Mouse (Mus musculus) liver, embryonic 13.5 days (tissue): ENCODE results near the gene Sema3g. TPM values are rescaled to one million over a fixed set of nuclear protein-coding genes. Genes with fewer than 3 reads are reported as not detected.

Experiments used
- ATAC-seq: fragments of 200-750 bp; cut with Nextera tagmentation; 2 replicates; pipeline ENCODE4 v1.8.0; 2017; ENCODE audit warnings: low read depth, mild to moderate bottlenecking, moderate number of reproducible peaks, moderate library complexity
- DNase-seq: peaks from one replicate; pipeline ENCODE4 v3.0.0; 2022
- H3K27ac ChIP-seq: fragments of 300-500 bp; sonication (generic); 2 replicates; pipeline ENCODE4 v1.5.1; 2015; ENCODE audit warnings: moderate library complexity, mild to moderate bottlenecking, inconsistent platforms
- H3K27me3 ChIP-seq: fragments of 300-500 bp; sonication (generic); 2 replicates; pipeline ENCODE4 v1.6.1; 2015; ENCODE audit warnings: mild to moderate bottlenecking, inconsistent platforms
- H3K36me3 ChIP-seq: fragments of 300-500 bp; sonication (generic); 2 replicates; pipeline ENCODE4 v1.6.1; 2015; ENCODE audit warnings: mild to moderate bottlenecking, inconsistent platforms
- H3K4me1 ChIP-seq: fragments of 300-500 bp; sonication (generic); replicated peaks from 2 replicates; pipeline ENCODE4 v1.6.1; 2015; ENCODE audit warnings: inconsistent platforms
- H3K4me2 ChIP-seq: fragments of 300-500 bp; sonication (generic); 2 replicates; pipeline ENCODE4 v1.6.1; 2015; ENCODE audit warnings: inconsistent platforms, mild to moderate bottlenecking, moderate library complexity
- H3K4me3 ChIP-seq: fragments of 300-500 bp; sonication (generic); replicated peaks from 2 replicates; pipeline ENCODE4 v1.5.1; 2015; ENCODE audit warnings: mild to moderate bottlenecking, inconsistent platforms
- H3K9ac ChIP-seq: fragments of 300-500 bp; sonication (generic); 2 replicates; pipeline ENCODE4 v1.6.1; 2015; ENCODE audit warnings: mild to moderate bottlenecking, inconsistent platforms
- H3K9me3 ChIP-seq: fragments of 300-500 bp; sonication (generic); replicated peaks from 2 replicates; pipeline ENCODE4 v1.6.1; 2016; ENCODE audit warnings: inconsistent platforms
- WGBS: fragments of 180-500 bp; shearing (Covaris S2); methylation state at CpG from one replicate; pipeline ENCODE4 v1.1.7; 2015; ENCODE audit not compliant: insufficient replicate concordance; 5-methylcytosine and 5-hydroxymethylcytosine counted together
- polyA plus RNA-seq: library from polyadenylated mRNA; unstranded; fragments of >200 nt; fragmentation: Nextera tagmentation; extraction: Ambion mirVana; gene quantifications from 2 replicates; pipeline ENCODE4 v1.2.1, GENCODE M21; 2015

The Sema3g gene
- polyA plus RNA-seq, 1 experiment from 2014 or later = 0.02 TPM

DNA sequence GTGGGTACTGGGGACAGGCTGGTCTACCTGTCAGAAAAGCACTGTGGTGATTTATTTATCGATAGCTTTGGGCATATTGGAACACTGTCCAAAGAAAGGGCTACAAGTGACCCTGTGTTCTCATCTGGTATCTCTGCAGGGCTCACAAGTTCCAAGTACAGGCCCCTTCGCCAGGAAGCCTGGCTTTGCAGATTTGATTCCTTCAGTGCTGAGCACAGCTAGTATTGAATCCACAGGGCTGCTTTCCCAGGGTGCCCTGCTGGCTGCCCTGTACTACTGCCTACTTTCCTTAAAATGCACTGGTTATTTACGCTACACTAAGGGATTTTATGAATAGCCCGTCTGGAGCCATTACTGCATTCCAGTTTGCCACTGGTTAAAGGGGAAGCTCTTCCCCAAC is 36.1 kb upstream of the Sema3g start:
- WGBS = 86% methylated on average over 4 of the region's 4 CpGs
- Histone ChIP-seq H3K4me1 (peaks cover 35% of the 10 kb centered on the region), H3K36me3 (peaks cover 97% of the 10 kb centered on the region), H3K9ac (no peak overlapping the region), H3K27me3 (no peaks in the 10 kb centered on the region), H3K4me3 (no peak overlapping the region), H3K9me3 (no peaks in the 10 kb centered on the region), H3K4me2 (no peak overlapping the region), H3K27ac (0 out of 2 replicates have a peak overlapping the region, but pooled peaks have one; percentile 63)
- ATAC-seq (no peak), DNase-seq (no peak)

DNA sequence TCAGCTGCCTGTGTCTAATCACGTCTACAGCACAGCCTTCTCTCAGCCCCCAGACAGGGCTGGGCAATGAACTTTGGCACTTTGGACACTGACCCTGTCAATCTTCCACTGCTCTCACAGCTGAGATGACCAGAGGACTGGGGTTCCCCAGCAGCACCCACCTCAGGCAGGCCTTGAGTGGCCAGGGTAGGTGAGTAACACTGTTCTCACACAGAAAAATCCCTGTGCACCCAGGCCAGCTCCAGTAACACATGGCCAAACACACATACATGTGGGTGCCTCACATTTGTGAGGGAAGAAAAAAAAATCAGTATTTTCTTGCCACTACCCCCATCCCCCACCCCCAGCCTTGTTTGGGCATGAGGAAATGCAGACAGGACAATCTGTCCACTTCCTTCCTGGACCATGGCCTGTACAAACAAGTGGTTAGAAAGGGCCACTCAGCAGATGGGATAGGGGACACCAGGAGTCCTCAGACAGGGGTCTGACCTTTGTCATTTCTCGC is 34.8 kb upstream of the Sema3g start:
- peak overlapping the region; percentile 70 for H3K27ac ChIP-seq
- H3K4me3 ChIP-seq = no peak overlapping the region

DNA sequence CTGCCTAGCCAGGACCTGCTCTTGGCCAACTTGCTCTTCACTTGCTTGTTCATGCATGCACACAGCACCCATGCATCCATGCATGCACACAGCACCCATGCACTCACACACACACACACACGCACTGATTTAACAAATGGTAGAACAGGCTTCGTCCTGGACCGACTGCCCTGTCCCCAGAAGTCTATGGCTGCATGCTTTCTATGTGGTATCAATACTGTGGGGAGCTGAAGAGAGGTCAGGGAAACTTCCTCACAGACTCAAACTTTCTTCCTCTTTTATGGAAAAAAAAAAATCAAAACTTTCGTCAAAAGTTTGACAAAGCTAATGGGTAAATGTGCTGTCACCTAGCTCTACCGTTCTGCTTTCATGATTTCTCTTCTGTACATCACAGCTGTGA is 34.1 kb upstream of the Sema3g start:
- Histone ChIP-seq H3K4me2 (no peak overlapping the region), H3K27ac (peak overlapping the region; percentile 70), H3K9me3 (no peaks in the 10 kb centered on the region), H3K27me3 (no peaks in the 10 kb centered on the region), H3K36me3 (peaks cover 99% of the 10 kb centered on the region), H3K9ac (no peak overlapping the region), H3K4me3 (no peak overlapping the region), H3K4me1 (peaks cover 39% of the 10 kb centered on the region)
- ATAC-seq (0 out of 2 replicates have a peak, but pooled peaks have one; percentile 4), DNase-seq (no peak)
- WGBS = 58% methylated on average over 5 of the region's 5 CpGs

More for the DNA sequence above, 34.8 kb upstream of the Sema3g start:
- Histone ChIP-seq H3K36me3 (peaks cover 97% of the 10 kb centered on the region), H3K4me2 (no peak overlapping the region), H3K9me3 (no peaks in the 10 kb centered on the region), H3K27me3 (no peaks in the 10 kb centered on the region), H3K4me1 (peaks cover 39% of the 10 kb centered on the region), H3K9ac (no peak overlapping the region; the same call in 1 of the 2 replicates)
- ATAC-seq (peak; percentile 57), DNase-seq (no peak)
- 68% methylated on average over 2 of the region's 2 CpGs for WGBS

DNA sequence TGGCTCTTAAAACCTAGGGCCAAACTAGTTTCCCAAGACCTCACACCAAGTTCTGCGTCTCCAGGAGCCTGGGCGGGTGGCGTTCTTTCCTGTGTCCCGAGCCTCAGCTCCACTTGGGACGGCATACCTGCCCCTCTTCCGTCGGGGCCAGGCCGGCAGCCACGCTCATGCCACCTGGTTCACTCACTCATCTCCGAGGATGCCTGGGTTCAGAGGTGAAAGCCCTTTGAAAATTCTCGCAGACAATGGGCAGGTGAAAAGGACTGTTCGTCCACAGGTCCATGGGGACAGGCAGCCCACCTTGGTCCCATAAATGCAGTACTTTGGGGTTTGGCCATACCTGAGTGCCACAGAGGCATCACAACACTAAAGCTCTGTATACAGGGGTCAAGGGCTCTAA is 33.5 kb upstream of the Sema3g start:
- WGBS = 87% methylated on average over 12 of the region's 12 CpGs
- H3K4me1 ChIP-seq = peaks cover 42% of the 10 kb centered on the region
- no peaks in the 10 kb centered on the region for H3K9me3 ChIP-seq
- no peak overlapping the region for H3K4me2 ChIP-seq
- no peak for ATAC-seq
- no peaks in the 10 kb centered on the region for H3K27me3 ChIP-seq
- peak overlapping the region; percentile 70 for H3K27ac ChIP-seq
- no peak for DNase-seq
- H3K36me3 ChIP-seq = peaks cover 99% of the 10 kb centered on the region
- H3K9ac ChIP-seq = no peak overlapping the region
- no peak overlapping the region for H3K4me3 ChIP-seq

DNA sequence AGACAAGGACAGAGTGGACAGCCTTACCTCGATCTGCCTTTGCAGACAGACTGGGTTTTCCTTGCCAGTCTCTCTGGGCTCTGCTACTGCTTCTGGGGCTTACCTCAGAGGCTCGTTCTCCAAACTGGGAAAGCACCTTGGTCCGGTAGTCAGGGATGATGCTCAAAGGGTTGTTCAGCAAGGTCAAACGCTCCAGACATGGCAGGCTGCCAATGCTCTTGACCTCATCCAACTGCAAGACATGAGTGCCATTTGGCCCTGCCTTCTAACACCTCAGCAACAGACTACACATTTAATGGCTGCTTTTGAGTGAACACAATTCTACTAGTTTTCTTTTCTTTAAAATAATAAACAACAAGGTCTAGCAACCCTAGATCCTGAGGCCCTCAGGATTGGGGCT is 31.0 kb upstream of the Sema3g start:
- H3K9ac ChIP-seq = no peak overlapping the region
- H3K27ac ChIP-seq = no peak overlapping the region
- DNase-seq = no peak
- peaks cover 100% of the 10 kb centered on the region for H3K36me3 ChIP-seq
- H3K4me1 ChIP-seq = peaks cover 42% of the 10 kb centered on the region
- H3K4me3 ChIP-seq = no peak overlapping the region
- no peaks in the 10 kb centered on the region for H3K27me3 ChIP-seq
- WGBS = 77% methylated on average over 4 of the region's 4 CpGs
- no peaks in the 10 kb centered on the region for H3K9me3 ChIP-seq
- no peak for ATAC-seq
- no peak overlapping the region for H3K4me2 ChIP-seq

DNA sequence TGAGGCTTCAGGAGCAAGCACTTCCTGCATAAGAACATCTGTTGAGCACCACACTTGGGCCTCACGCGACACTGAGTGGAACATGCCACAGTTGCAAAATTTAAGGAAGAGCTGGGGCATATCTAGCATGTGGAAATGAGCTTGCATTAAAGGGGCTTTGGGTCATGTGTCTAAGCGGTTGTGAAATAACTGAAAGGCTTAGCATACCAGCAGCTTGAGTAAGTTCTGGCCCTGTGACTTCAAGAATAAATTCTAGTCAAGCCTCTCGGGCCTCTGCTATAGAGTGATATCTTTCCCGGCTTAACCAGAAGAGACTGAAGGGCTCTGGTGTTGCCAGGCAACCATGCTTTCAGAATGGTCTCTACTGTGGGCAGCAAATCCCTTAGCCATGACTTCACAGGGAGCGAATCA is 28.9 kb upstream of the Sema3g start:
- WGBS = 72% methylated on average over 6 of the region's 6 CpGs
- Histone ChIP-seq H3K4me1 (peaks cover 23% of the 10 kb centered on the region), H3K27ac (peak overlapping the region; percentile 50), H3K36me3 (peaks cover 100% of the 10 kb centered on the region), H3K27me3 (no peaks in the 10 kb centered on the region), H3K4me2 (no peak overlapping the region), H3K9me3 (no peaks in the 10 kb centered on the region), H3K4me3 (no peak overlapping the region), H3K9ac (no peak overlapping the region)
- ATAC-seq (peak; percentile 25; the same call in 1 of the 2 replicates), DNase-seq (no peak)

DNA sequence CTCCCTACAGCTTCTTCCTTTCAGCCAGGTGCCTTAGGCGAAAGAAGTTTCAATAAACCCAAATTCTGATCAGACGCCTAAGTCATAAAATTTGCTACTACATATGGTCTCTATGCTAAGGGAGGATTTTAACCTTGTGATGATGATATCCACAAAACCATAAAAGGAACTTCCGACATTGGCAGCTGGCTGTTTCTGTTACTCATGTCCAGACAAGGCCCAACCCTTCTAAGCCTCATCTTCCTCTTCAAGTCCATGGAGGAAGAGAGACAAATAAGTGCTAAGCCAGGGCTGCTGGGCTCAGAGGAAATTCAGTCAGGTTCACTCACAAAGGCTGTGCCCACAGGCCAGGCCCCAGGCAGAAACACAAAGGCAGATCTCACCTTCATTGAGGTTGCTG is 28.3 kb upstream of the Sema3g start:
- no peaks in the 10 kb centered on the region for H3K27me3 ChIP-seq
- H3K9ac ChIP-seq = no peak overlapping the region
- no peak overlapping the region for H3K4me3 ChIP-seq
- peak overlapping the region; percentile 50 for H3K27ac ChIP-seq
- WGBS = 83% methylated on average over 3 of the region's 3 CpGs
- peaks cover 100% of the 10 kb centered on the region for H3K36me3 ChIP-seq
- no peak overlapping the region for H3K4me2 ChIP-seq
- H3K4me1 ChIP-seq = peaks cover 17% of the 10 kb centered on the region
- H3K9me3 ChIP-seq = no peaks in the 10 kb centered on the region
- no peak for ATAC-seq
- DNase-seq = no peak

DNA sequence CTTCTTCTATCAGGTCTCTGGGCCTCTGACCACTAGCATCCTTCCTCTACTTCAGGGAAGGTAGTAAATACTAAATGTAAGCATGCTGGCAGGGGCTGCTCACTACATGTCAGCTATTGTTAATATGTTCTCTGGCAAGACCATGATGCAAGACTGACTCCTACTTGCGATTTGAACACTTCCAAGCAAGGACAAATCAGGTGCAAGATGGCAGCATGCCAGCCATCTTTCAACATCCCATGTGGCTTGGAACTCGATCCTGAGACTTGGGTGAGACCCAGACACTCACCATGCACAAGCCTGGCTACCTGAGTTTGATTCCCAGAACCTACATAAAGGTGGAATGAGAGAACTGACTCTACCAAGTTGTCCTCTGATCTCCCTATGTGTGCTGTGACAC is 25.7 kb upstream of the Sema3g start:
- Histone ChIP-seq H3K27ac (no peak overlapping the region), H3K4me2 (no peak overlapping the region), H3K9ac (no peak overlapping the region), H3K36me3 (peaks cover 94% of the 10 kb centered on the region), H3K9me3 (no peaks in the 10 kb centered on the region), H3K4me3 (no peak overlapping the region), H3K27me3 (no peaks in the 10 kb centered on the region), H3K4me1 (peaks cover 23% of the 10 kb centered on the region)
- ATAC-seq (no peak), DNase-seq (no peak)
- WGBS = 73% methylated on average over 2 of the region's 2 CpGs

DNA sequence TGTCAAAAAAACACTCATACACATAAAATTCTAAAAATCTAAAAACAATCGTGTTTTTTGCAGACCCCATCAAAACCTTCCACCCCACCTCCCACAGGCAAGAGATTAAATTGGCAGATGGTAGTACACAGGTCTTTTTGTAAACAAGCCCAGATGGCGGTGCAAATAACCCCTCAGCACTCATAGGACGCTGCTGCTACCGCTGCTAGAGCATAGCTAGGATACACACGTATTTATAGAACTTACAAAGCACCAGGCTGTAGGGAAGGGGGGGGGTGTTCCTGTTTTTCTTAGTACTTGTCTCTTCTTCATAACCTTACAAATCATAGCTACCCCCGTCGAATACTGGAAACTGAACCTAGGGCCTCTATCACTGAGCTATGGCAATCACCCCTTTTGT is 23.9 kb upstream of the Sema3g start:
- ATAC-seq (no peak), DNase-seq (no peak)
- Histone ChIP-seq H3K27ac (no peak overlapping the region), H3K4me1 (peaks cover 38% of the 10 kb centered on the region), H3K27me3 (no peaks in the 10 kb centered on the region), H3K36me3 (peaks cover 90% of the 10 kb centered on the region), H3K4me2 (no peak overlapping the region), H3K9me3 (no peaks in the 10 kb centered on the region), H3K9ac (no peak overlapping the region), H3K4me3 (no peak overlapping the region)
- 79% methylated on average over 7 of the region's 7 CpGs for WGBS

DNA sequence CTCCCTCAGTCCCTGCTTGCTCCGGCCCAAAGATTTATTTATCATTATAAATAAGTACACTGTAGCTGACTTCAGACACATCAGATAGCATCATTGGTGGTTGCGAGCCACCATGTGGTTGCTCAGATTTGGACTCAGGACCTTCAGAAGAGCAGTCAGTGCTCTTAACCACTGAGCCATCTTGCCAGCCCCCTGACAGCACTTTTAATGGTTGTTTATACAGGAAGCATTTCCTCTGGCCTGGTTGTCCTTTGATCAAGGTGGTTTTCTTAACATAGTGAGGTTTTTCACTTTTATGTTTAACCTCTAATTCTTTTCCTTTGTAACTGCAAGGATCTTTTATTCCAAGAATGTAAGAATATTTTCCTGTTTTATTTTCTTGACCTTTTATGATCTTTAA is 23.2 kb upstream of the Sema3g start:
- Histone ChIP-seq H3K4me1 (peaks cover 39% of the 10 kb centered on the region), H3K36me3 (peaks cover 90% of the 10 kb centered on the region), H3K27me3 (no peaks in the 10 kb centered on the region), H3K9ac (no peak overlapping the region), H3K9me3 (no peaks in the 10 kb centered on the region), H3K27ac (no peak overlapping the region), H3K4me2 (no peak overlapping the region), H3K4me3 (no peak overlapping the region)
- 59% methylated on average over 2 of the region's 2 CpGs for WGBS
- ATAC-seq (no peak), DNase-seq (no peak)

DNA sequence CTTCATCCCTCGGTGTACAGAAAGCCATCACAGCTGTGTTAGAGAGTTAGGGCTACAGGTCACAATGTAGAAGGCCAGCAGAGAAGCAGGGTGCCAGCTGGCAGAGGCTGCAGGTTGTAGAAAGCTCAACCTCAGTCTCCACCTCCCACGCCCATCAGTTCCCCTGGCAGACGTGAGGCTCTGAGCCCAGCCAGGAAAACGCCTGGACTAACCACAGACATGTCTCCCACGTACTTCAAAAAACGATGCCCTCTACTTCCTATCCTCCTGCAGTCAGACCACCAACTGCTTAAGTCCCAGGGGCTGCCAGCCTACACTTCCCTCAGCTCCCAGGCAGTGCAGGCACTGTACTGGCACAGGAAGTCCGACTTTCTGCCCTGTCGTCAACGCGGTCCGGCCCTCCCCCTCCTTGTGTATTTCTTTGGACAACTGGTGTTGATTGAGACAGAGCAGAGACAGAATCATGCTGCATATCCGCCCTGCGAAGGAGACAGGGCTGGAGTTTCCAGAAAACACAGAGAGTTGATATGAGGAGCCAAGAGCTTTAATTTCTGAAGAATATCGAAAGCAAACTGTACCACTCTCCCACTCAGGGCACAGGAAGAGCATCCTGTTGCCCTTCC is 22.7 kb upstream of the Sema3g start:
- 71% methylated on average over 14 of the region's 14 CpGs for WGBS
- DNase-seq (no peak), ATAC-seq (no peak)
- Histone ChIP-seq H3K36me3 (peaks cover 89% of the 10 kb centered on the region), H3K4me3 (no peak overlapping the region), H3K27me3 (no peaks in the 10 kb centered on the region), H3K9ac (no peak overlapping the region), H3K27ac (peak overlapping the region; percentile 35; the same call in 1 of the 2 replicates), H3K4me1 (peaks cover 42% of the 10 kb centered on the region), H3K4me2 (no peak overlapping the region), H3K9me3 (no peaks in the 10 kb centered on the region)

DNA sequence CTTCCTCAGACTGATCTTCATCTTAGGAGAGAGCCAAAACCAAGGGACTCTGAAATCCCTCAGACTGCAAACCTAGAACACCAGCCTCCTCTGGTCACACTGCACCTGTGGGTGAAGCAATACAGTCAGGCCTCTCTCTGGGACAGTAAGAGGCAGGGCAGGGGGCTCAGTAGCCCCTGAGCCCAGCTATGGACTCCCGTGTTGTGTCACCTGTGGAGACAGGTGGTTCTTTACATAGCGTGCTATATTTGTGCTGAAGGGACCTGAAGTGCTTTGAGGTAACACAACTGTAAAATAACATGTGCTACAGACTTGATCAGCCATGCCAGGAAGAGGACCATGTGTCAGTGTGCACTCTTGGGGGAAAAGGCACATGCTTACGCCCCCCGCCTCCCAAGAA is 22.1 kb upstream of the Sema3g start:
- 85% methylated on average over 4 of the region's 4 CpGs for WGBS
- no peak overlapping the region for H3K4me2 ChIP-seq
- peaks cover 89% of the 10 kb centered on the region for H3K36me3 ChIP-seq
- H3K27me3 ChIP-seq = no peaks in the 10 kb centered on the region
- ATAC-seq (no peak; the same call in 1 of the 2 replicates), DNase-seq (no peak)
- no peak overlapping the region for H3K27ac ChIP-seq
- H3K9ac ChIP-seq = no peak overlapping the region
- H3K4me1 ChIP-seq = peaks cover 47% of the 10 kb centered on the region
- H3K9me3 ChIP-seq = no peaks in the 10 kb centered on the region
- no peak overlapping the region for H3K4me3 ChIP-seq
